Mouse (Mus musculus) lung, postnatal 0 days (tissue): ENCODE results near the gene Scfd2.

Experiments used
- CTCF ChIP-seq: IDR thresholded peaks from 2 replicates; pipeline ENCODE4 v1.5.1; 2016; ENCODE audit warnings: antibody characterized with exemption, mild to moderate bottlenecking
- EP300 ChIP-seq: IDR thresholded peaks from 2 replicates; pipeline ENCODE4 v1.6.1; 2016; ENCODE audit warnings: antibody characterized with exemption, mild to moderate bottlenecking, control low read depth

- no peak for TF ChIP-seq CTCF
- no peak for TF ChIP-seq EP300
Measured at GRCm38 (mm10) chr5:74333258-74333657, 198.3 kb downstream of the Scfd2 start.
